Mouse (Mus musculus): Measurements from ENCODE around the gene Tmem214. TPM values are rescaled to one million over a fixed set of nuclear protein-coding genes. Genes with fewer than 3 reads are reported as not detected.

Gene Tmem214
- total and polyA plus RNA-seq, 2 experiments from 2014 or later, result 49.2 to 61.4 TPM

- Histone ChIP-seq H3K4me1 (ENCODE audit: insufficient read depth) (peaks cover 10% of the 10 kb centered on the region), H3K4me2 (ENCODE audit: low read depth) (peak within 1 kb of the TSS; percentile 96), H3K4me3 (ENCODE audit: low read depth, low read length) (peak within 1 kb of the TSS; percentile 69), H3K27ac (ENCODE audit: low read depth, low read length) (peak within 1 kb of the TSS; percentile 82), H3K9ac (peak within 1 kb of the TSS; percentile 84), H3K27me3 (ENCODE audit: insufficient read depth, low read length) (no peaks in the 10 kb centered on the region), H3K36me3 (ENCODE audit: insufficient read depth) (peaks cover 36% of the 10 kb centered on the region), H3K9me3 (ENCODE audit: low read length) (no peaks in the 10 kb centered on the region)
- WGBS, result 2% methylated on average over 58 of the region's 58 CpGs
- DNase-seq (peak; percentile 96), ATAC-seq (peak; percentile 98)
- TF ChIP-seq CTCF (IDR thresholded peaks at IDR 0.05; ENCODE audit: low read depth), result no peak
Measured at GRCm38 (mm10) chr5:30907413-30908059, 39.7 kb downstream of the Tmem214 start, which contains the start of gene Ost4. Gene Ost4, minus strand, starts transcription at chr5:30907788.

- H3K9me3 ChIP-seq (ENCODE audit: low read length), result no peaks in the 10 kb centered on the region
- DNase-seq, result no peak
- H3K27me3 ChIP-seq (ENCODE audit: insufficient read depth, low read length), result no peaks in the 10 kb centered on the region
- H3K4me3 ChIP-seq (ENCODE audit: low read depth, low read length), result peak overlapping the region; percentile 69
- ATAC-seq, result no peak
- peak overlapping the region; percentile 96 for H3K4me2 ChIP-seq (ENCODE audit: low read depth)
- peaks cover 10% of the 10 kb centered on the region for H3K4me1 ChIP-seq (ENCODE audit: insufficient read depth)
- H3K9ac ChIP-seq, result peak overlapping the region; percentile 84
- no peak for TF ChIP-seq CTCF (IDR thresholded peaks at IDR 0.05; ENCODE audit: low read depth)
- 49% methylated on average over 13 of the region's 13 CpGs for WGBS
- H3K36me3 ChIP-seq (ENCODE audit: insufficient read depth), result peaks cover 26% of the 10 kb centered on the region
- no peak overlapping the region for H3K27ac ChIP-seq (ENCODE audit: low read depth, low read length)
Measured at GRCm38 (mm10) chr5:30908426-30909299, 40.9 kb downstream of the Tmem214 start.

GRCm38 (mm10) chr5:30909300-30909659 is 41.5 kb downstream of the Tmem214 start:
- ATAC-seq (no peak), DNase-seq (no peak)
- Histone ChIP-seq H3K27me3 (ENCODE audit: insufficient read depth, low read length) (no peaks in the 10 kb centered on the region), H3K4me1 (ENCODE audit: insufficient read depth) (peaks cover 10% of the 10 kb centered on the region), H3K27ac (ENCODE audit: low read depth, low read length) (no peak overlapping the region), H3K4me2 (ENCODE audit: low read depth) (no peak overlapping the region), H3K9ac (no peak overlapping the region), H3K36me3 (ENCODE audit: insufficient read depth) (peaks cover 20% of the 10 kb centered on the region), H3K9me3 (ENCODE audit: low read length) (no peaks in the 10 kb centered on the region), H3K4me3 (ENCODE audit: low read depth, low read length) (no peak overlapping the region)
- WGBS, result 71% methylated on average over 7 of the region's 7 CpGs
- no peak for TF ChIP-seq CTCF (IDR thresholded peaks at IDR 0.05; ENCODE audit: low read depth)

DNA sequence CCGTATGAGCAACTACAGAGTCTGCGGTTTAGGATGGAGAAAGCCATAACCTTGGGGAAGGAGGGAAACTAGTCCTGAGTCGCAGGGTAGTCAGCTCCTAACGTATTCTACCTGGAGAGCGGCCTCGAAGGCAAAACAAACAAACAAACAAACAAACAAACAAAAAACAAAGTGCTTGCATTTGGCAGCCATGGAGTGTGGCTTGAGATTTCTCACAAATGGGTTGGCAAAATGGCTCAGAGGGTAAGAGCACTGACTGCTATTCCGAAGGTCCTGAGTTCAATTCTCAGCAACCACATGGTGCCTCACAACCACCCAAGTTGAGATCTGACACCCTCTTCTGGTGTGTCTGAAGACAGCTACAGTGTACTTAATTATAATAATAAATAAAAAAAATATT is 42.1 kb downstream of the Tmem214 start:
- DNase-seq (no peak), ATAC-seq (no peak)
- TF ChIP-seq CTCF (IDR thresholded peaks at IDR 0.05; ENCODE audit: low read depth), result no peak
- Histone ChIP-seq H3K27ac (ENCODE audit: low read depth, low read length) (no peak overlapping the region), H3K27me3 (ENCODE audit: insufficient read depth, low read length) (no peaks in the 10 kb centered on the region), H3K36me3 (ENCODE audit: insufficient read depth) (peaks cover 14% of the 10 kb centered on the region), H3K4me2 (ENCODE audit: low read depth) (no peak overlapping the region), H3K4me3 (ENCODE audit: low read depth, low read length) (no peak overlapping the region), H3K4me1 (ENCODE audit: insufficient read depth) (peaks cover 10% of the 10 kb centered on the region), H3K9me3 (ENCODE audit: low read length) (no peaks in the 10 kb centered on the region), H3K9ac (no peak overlapping the region)
- WGBS, result 85% methylated on average over 7 of the region's 7 CpGs

- Histone ChIP-seq H3K36me3 (ENCODE audit: insufficient read depth) (peaks cover 8% of the 10 kb centered on the region), H3K27me3 (ENCODE audit: insufficient read depth, low read length) (no peaks in the 10 kb centered on the region), H3K27ac (ENCODE audit: low read depth, low read length) (no peak overlapping the region), H3K4me2 (ENCODE audit: low read depth) (no peak overlapping the region), H3K9ac (no peak overlapping the region), H3K4me1 (ENCODE audit: insufficient read depth) (peaks cover 10% of the 10 kb centered on the region), H3K4me3 (ENCODE audit: low read depth, low read length) (no peak overlapping the region), H3K9me3 (ENCODE audit: low read length) (no peaks in the 10 kb centered on the region)
- ATAC-seq (no peak), DNase-seq (no peak)
- TF ChIP-seq CTCF (IDR thresholded peaks at IDR 0.05; ENCODE audit: low read depth), result no peak
Measured at GRCm38 (mm10) chr5:30910481-30910880, 42.7 kb downstream of the Tmem214 start.

DNA sequence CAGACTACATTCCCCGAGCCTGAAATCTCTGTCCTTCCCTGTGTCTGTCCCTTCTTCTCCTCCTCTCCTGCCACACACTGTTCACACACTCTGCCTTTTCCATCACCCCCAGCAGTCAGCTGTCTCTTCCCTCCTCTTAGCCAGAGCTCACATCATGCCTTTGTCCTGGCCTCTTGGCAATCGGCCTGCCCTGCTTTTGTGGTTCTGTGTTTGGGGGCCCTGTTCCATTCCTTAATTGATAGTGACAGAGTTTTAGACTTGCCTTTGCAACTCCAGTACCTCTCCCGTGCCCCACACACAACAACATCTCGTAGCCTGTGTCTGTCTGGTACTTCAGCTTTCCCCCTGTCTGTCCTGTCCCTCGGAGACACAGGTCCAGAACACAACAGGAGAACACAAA is 44.3 kb downstream of the Tmem214 start:
- Histone ChIP-seq H3K9ac (no peak overlapping the region), H3K9me3 (ENCODE audit: low read length) (no peaks in the 10 kb centered on the region), H3K4me1 (ENCODE audit: insufficient read depth) (peaks cover 6% of the 10 kb centered on the region), H3K36me3 (ENCODE audit: insufficient read depth) (no peaks in the 10 kb centered on the region), H3K27me3 (ENCODE audit: insufficient read depth, low read length) (no peaks in the 10 kb centered on the region), H3K27ac (ENCODE audit: low read depth, low read length) (no peak overlapping the region), H3K4me2 (ENCODE audit: low read depth) (no peak overlapping the region), H3K4me3 (ENCODE audit: low read depth, low read length) (no peak overlapping the region)
- TF ChIP-seq CTCF (IDR thresholded peaks at IDR 0.05; ENCODE audit: low read depth), result no peak
- 36% methylated on average over 5 of the region's 5 CpGs for WGBS
- ATAC-seq (no peak), DNase-seq (no peak)

All from forebrain, postnatal 0 days (tissue).